Mouse (Mus musculus) heart, postnatal 0 days (tissue): Measurements from ENCODE around the gene 4632433K11Rik.

Experiments
- CTCF ChIP-seq: IDR thresholded peaks from 2 replicates; pipeline ENCODE4 v1.5.1; 2016; ENCODE audit warnings: antibody characterized with exemption, control low read depth, low read depth
- EP300 ChIP-seq: IDR thresholded peaks from 2 replicates; pipeline ENCODE4 v1.6.1; 2016; ENCODE audit warnings: antibody characterized with exemption, low read depth

DNA sequence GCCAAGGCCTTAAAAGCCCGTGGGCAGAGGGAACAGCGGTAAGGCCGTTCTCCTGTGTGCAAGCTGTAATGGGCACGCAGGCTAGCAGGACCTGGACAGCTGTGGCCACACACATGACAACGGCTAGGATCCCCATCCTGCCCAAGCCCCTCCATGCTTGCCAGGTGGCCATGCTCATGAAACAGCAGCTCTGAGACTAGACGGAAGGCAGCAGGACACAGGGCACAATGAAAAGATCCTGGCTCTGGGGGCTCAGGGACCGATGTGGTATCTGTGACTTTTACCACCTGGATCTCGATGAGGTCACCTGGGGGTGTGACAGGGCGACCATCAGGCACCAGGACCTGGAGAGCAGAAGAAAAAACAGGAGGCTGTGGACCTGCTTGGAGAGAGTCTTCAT is 2.2 kb downstream of the 4632433K11Rik start:
- TF ChIP-seq CTCF = no peak
- no peak for TF ChIP-seq EP300
